Mouse (Mus musculus) embryonic facial prominence, embryonic 11.5 days (tissue): Measurements from ENCODE around the gene Slit3. TPM values are rescaled to one million over a fixed set of nuclear protein-coding genes. Genes with fewer than 3 reads are reported as not detected.

Experiments
- ATAC-seq: fragments of 200-750 bp; cut with Nextera tagmentation; replicated peaks from 2 replicates; pipeline ENCODE4 v1.8.0; 2017; ENCODE audit warnings: low read depth; ENCODE audit not compliant: insufficient number of reproducible peaks, low FRiP score, low TSS enrichment
- DNase-seq: peaks from one replicate; pipeline ENCODE4 v3.0.0-alpha.2; 2015; ENCODE audit warnings: low spot score
- H3K27ac ChIP-seq: fragments of 300-500 bp; sonication (generic); replicated peaks from 2 replicates; pipeline ENCODE4 v1.5.1; 2014; ENCODE audit warnings: mild to moderate bottlenecking, low read depth, low read length, control low read depth
- H3K27me3 ChIP-seq: fragments of 300-500 bp; sonication (generic); 2 replicates; pipeline ENCODE4 v1.6.1; 2014; ENCODE audit warnings: mild to moderate bottlenecking, low read length, moderate library complexity, mixed read lengths; ENCODE audit not compliant: control insufficient read depth, insufficient read depth
- H3K36me3 ChIP-seq: fragments of 300-500 bp; sonication (generic); replicated peaks from 2 replicates; pipeline ENCODE4 v1.6.1; 2014; ENCODE audit warnings: low read depth, mild to moderate bottlenecking, low read length, moderate library complexity, mixed read lengths; ENCODE audit not compliant: control insufficient read depth, insufficient read depth
- H3K4me1 ChIP-seq: fragments of 300-500 bp; sonication (generic); 2 replicates; pipeline ENCODE4 v1.6.1; 2014; ENCODE audit warnings: low read length, mixed read lengths; ENCODE audit not compliant: control insufficient read depth, insufficient read depth
- H3K4me2 ChIP-seq: fragments of 300-500 bp; sonication (generic); 2 replicates; pipeline ENCODE4 v1.6.1; 2014; ENCODE audit warnings: low read depth, mild to moderate bottlenecking, control low read depth, low read length, moderate library complexity
- H3K4me3 ChIP-seq: fragments of 300-500 bp; sonication (generic); 2 replicates; pipeline ENCODE4 v1.5.1; 2014; ENCODE audit warnings: low read depth, low read length, control low read depth
- H3K9ac ChIP-seq: fragments of 300-500 bp; sonication (generic); replicated peaks from 2 replicates; pipeline ENCODE4 v1.6.1; 2014; ENCODE audit warnings: mild to moderate bottlenecking, control low read depth, low read length
- H3K9me3 ChIP-seq: fragments of 300-500 bp; sonication (generic); replicated peaks from 2 replicates; pipeline ENCODE4 v1.6.1; 2016; ENCODE audit warnings: mild to moderate bottlenecking, low read length, inconsistent platforms, mixed read lengths; ENCODE audit not compliant: control insufficient read depth
- WGBS: fragments of 180-500 bp; shearing (Covaris S2); extraction: QIAGEN DNeasy Blood & Tissue Kit; methylation state at CpG from one replicate; pipeline ENCODE4 v1.1.7; 2014; 5-methylcytosine and 5-hydroxymethylcytosine counted together
- polyA plus RNA-seq: library from polyadenylated mRNA; unstranded; fragments of >200 nt; fragmentation: Nextera tagmentation; extraction: Ambion mirVana; gene quantifications from 2 replicates; pipeline ENCODE4 v1.2.1, GENCODE M21; 2014

Gene Slit3
- polyA plus RNA-seq, 1 experiment from 2014 or later: 10.5 TPM

DNA sequence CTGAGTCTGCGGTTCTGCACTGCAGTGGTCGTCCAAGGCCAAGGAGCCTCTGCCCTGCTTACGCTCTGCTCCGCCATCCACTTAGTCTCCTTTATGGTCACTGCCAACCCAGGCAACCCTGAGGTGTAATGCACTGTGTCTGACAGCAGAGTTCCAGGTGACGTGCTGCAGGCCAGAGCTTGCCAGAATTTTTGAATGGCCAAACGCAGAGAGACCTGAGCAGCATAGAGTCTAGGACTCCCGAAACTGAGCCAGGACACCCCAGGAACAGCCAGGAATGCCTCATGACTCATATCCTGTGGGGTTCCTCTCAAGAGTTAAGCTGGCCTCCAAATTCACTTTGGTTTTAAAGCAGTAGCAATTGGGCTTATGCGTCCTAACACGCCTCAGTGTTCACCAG lies 429.0 kb downstream of the Slit3 start:
- H3K27me3 ChIP-seq: no peaks in the 10 kb centered on the region
- ATAC-seq (no peak), DNase-seq (no peak)
- no peak overlapping the region for H3K4me2 ChIP-seq
- H3K27ac ChIP-seq: no peak overlapping the region
- H3K4me1 ChIP-seq: no peaks in the 10 kb centered on the region
- 91% methylated on average over 9 of the region's 9 CpGs for WGBS
- no peaks in the 10 kb centered on the region for H3K9me3 ChIP-seq
- no peaks in the 10 kb centered on the region for H3K36me3 ChIP-seq
- no peak overlapping the region for H3K9ac ChIP-seq
- no peak overlapping the region for H3K4me3 ChIP-seq

DNA sequence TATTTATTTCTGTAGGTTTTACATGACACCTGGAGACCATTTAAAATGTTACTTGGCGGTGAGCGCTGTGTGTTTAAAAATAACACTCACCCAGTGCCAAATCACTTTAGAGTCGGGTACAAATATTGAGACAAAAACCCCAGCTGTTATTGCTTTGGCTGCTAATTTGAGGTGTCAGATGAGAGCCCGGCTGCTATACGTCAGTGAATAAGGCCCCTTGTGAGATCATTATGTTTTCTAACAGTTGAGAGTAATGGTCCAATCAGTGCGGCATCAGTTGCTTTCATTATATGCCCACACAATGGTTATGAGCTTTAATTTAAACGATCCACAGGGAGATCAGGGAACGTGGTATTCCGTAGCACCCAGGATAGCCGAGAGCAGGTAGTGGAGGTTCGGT lies 435.2 kb downstream of the Slit3 start:
- ATAC-seq: no peak
- Histone ChIP-seq H3K9me3 (no peaks in the 10 kb centered on the region), H3K4me3 (no peak overlapping the region), H3K36me3 (no peaks in the 10 kb centered on the region), H3K9ac (no peak overlapping the region), H3K27me3 (no peaks in the 10 kb centered on the region), H3K27ac (no peak overlapping the region), H3K4me1 (no peaks in the 10 kb centered on the region), H3K4me2 (no peak overlapping the region)
- DNase-seq: no peak
- WGBS: 58% methylated on average over 11 of the region's 11 CpGs

DNA sequence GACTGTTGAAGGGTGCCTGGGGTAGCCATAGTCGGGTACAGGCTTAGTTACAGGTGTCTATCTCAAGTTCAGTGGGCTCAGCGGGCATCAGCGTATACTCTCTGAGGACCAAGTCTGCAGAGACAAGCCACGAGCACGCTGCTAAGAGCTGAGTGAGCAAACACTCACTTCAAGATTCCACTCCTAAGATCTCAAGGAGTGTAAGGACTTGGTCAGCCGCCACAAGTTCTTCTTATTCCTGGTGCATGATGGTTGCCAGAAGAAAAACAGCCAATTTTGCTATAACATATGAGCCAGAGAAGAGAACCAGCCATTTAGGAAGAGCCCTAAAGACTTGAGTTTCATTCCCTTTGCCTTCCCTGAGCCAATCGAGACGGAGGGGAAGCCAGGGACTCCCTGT lies 436.5 kb downstream of the Slit3 start:
- H3K9ac ChIP-seq: no peak overlapping the region
- no peak overlapping the region for H3K4me2 ChIP-seq
- 93% methylated on average over 8 of the region's 8 CpGs for WGBS
- no peaks in the 10 kb centered on the region for H3K4me1 ChIP-seq
- H3K4me3 ChIP-seq: no peak overlapping the region
- H3K27me3 ChIP-seq: no peaks in the 10 kb centered on the region
- no peak for ATAC-seq
- no peak overlapping the region for H3K27ac ChIP-seq
- H3K36me3 ChIP-seq: no peaks in the 10 kb centered on the region
- no peaks in the 10 kb centered on the region for H3K9me3 ChIP-seq
- no peak for DNase-seq

DNA sequence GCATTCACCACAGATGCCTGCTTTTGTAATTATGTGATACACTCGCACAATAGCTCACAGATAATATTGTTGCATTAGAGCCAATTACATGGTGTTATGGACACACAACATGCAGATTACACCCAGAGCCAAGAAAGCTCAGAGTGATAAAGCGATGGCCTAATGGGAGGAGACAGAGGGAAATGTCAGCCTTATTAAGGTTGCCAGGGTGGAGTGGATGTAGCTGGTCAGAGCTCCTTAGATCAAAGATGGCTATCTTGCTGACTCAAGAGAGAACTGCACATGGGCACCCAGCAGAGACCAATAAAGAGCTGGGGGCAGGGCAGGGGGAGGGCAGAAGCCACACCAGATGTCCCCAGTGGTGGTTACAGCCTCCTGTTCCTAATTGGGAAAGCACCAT lies 437.3 kb downstream of the Slit3 start:
- Histone ChIP-seq H3K36me3 (no peaks in the 10 kb centered on the region), H3K4me3 (no peak overlapping the region), H3K27ac (no peak overlapping the region), H3K4me1 (no peaks in the 10 kb centered on the region), H3K9ac (no peak overlapping the region), H3K27me3 (no peaks in the 10 kb centered on the region), H3K9me3 (no peaks in the 10 kb centered on the region), H3K4me2 (no peak overlapping the region)
- 83% methylated on average over 2 of the region's 2 CpGs for WGBS
- DNase-seq (no peak), ATAC-seq (no peak)

DNA sequence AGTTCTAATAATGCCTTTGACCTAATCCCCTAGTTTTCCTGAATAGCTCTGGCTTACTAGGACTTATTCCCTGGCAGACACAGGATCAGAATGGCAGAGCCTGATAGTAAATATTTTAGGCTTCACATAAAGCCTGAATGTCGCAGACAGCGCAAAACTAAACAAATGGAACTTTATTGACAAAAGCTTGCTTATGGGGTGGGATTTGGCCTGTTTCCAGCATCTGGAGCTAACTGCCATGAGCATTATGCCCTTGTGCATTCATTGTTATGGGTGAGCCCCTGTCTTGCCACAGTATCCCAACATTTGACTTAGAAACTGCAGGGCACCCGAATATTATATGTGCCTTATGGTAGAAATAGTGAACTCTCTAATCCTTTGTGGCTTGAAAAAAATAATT lies 438.4 kb downstream of the Slit3 start:
- 90% methylated on average over 3 of the region's 3 CpGs for WGBS
- H3K36me3 ChIP-seq: no peaks in the 10 kb centered on the region
- no peak for ATAC-seq
- H3K4me3 ChIP-seq: no peak overlapping the region
- no peak overlapping the region for H3K4me2 ChIP-seq
- no peaks in the 10 kb centered on the region for H3K27me3 ChIP-seq
- no peaks in the 10 kb centered on the region for H3K9me3 ChIP-seq
- H3K4me1 ChIP-seq: no peaks in the 10 kb centered on the region
- H3K9ac ChIP-seq: no peak overlapping the region
- H3K27ac ChIP-seq: no peak overlapping the region
- DNase-seq: no peak

DNA sequence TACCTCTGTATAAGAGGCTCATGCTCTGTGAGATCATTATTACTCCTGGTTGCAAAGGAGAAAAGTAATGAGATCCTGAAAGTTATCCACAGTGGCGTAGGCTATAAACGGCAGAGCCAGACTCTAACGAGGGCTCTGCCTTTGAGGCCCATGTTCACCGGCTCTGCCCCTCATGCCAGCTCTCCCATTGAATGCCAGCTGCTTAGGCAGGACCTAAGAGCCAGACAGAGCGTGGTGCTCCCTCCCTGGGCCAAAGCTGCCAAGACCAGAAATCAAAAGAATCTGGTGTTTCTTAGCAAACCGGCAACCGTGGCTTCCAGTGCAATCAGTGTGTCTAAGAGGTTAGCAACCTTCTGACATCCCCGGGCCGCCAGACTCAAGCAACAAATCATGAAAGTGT lies 440.7 kb downstream of the Slit3 start:
- Histone ChIP-seq H3K9ac (no peak overlapping the region), H3K4me2 (no peak overlapping the region), H3K9me3 (no peaks in the 10 kb centered on the region), H3K27me3 (no peaks in the 10 kb centered on the region), H3K4me1 (no peaks in the 10 kb centered on the region), H3K36me3 (no peaks in the 10 kb centered on the region), H3K4me3 (no peak overlapping the region), H3K27ac (no peak overlapping the region)
- WGBS: 82% methylated on average over 9 of the region's 9 CpGs
- ATAC-seq (no peak), DNase-seq (no peak)

DNA sequence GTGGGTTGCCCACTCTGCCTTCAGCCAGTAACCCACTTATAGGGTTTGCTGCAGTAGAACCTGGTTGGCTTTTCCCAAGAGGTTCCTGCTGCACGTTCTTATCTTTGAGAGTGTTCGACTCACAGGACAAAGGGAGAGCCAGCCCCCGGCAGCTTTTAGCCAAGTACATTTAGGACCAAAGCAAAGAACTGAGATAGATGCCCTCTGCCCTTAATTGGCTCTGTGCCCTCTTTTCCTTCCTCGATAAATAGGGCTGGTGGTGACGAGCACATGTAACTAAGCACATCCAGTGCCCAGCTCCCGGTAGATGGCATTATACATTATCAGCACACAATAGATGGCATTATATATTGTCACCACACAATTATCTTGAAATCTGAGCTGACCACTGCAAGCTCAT lies 444.3 kb downstream of the Slit3 start:
- H3K4me3 ChIP-seq: no peak overlapping the region
- no peak overlapping the region for H3K27ac ChIP-seq
- H3K4me2 ChIP-seq: no peak overlapping the region
- H3K9ac ChIP-seq: no peak overlapping the region
- ATAC-seq (no peak), DNase-seq (no peak)
- WGBS: 74% methylated on average over 6 of the region's 6 CpGs
- no peaks in the 10 kb centered on the region for H3K9me3 ChIP-seq
- no peaks in the 10 kb centered on the region for H3K4me1 ChIP-seq
- no peaks in the 10 kb centered on the region for H3K36me3 ChIP-seq
- no peaks in the 10 kb centered on the region for H3K27me3 ChIP-seq

DNA sequence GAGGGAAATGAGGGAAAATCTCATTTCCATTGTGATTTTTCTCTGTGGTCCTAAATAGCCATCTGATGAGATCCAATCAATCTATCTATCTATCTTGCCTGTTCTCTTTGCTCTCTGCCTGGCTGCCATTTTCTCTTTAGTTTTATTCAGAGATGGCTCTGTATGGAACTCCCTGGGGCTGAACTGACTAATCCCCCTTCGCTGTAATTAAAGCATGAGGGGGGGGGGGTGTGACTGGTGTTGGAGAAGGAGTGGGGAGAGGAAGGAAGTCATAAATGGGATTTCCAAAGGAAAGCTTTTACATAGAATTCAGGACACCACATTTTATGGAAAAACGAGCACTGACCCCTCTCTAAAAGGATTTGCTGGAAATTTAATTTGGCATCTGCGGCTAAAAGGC lies 445.7 kb downstream of the Slit3 start:
- no peak overlapping the region for H3K4me3 ChIP-seq
- H3K4me1 ChIP-seq: no peaks in the 10 kb centered on the region
- H3K9me3 ChIP-seq: no peaks in the 10 kb centered on the region
- no peaks in the 10 kb centered on the region for H3K27me3 ChIP-seq
- WGBS: 64% methylated on average over 3 of the region's 3 CpGs
- no peak for DNase-seq
- no peak overlapping the region for H3K27ac ChIP-seq
- H3K9ac ChIP-seq: no peak overlapping the region
- no peak overlapping the region for H3K4me2 ChIP-seq
- H3K36me3 ChIP-seq: no peaks in the 10 kb centered on the region
- no peak for ATAC-seq
